12 mouse cellular contexts compared by ENCODE assay signal in genomic region chr9:103485606-103486005, GRCm38 (mm10). TPM values are rescaled to one million over a fixed set of nuclear protein-coding genes. Genes with fewer than 3 reads are reported as not detected.
DNase-seq lines count a peak whose midpoint lies in the region; ATAC-seq lines count a peak whose summit lies in the region.
"Had no signal": no experiment of that assay in that cellular context is flagged by ENCODE, and none has a peak within 500 bp of the region (broad histone marks: within the 10 kb centered on the region; RNA-seq: fewer than 3 reads in every experiment).

No protein-coding gene starts in this region.

- 22% methylated on average over 8 of the region's 8 CpGs for WGBS in heart, embryonic 11.5 days (ENCODE audit: insufficient replicate concordance)
- 14% methylated on average over 8 of the region's 8 CpGs for WGBS in limb, embryonic 13.5 days

- H3K4me2 ChIP-seq in heart, embryonic 11.5 days: peak overlapping the region; percentile 14; the same call in 1 of the 2 replicates
- no peak overlapping the region for H3K4me2 ChIP-seq in limb, embryonic 13.5 days (replicated peaks)
- H3K4me2 ChIP-seq: embryonic facial prominence, embryonic 12.5 days had no signal

- no peaks in the 10 kb centered on the region for H3K27me3 ChIP-seq in heart, embryonic 11.5 days (ENCODE audit: control insufficient read depth, insufficient read depth, low read length)
- no peaks in the 10 kb centered on the region for H3K27me3 ChIP-seq in limb, embryonic 13.5 days
- H3K27me3 ChIP-seq: embryonic facial prominence, embryonic 12.5 days had no signal

- peaks cover 41% of the 10 kb centered on the region for H3K4me1 ChIP-seq in heart, embryonic 11.5 days (ENCODE audit: control insufficient read depth, insufficient read depth, low read length)
- peaks cover 29% of the 10 kb centered on the region for H3K4me1 ChIP-seq in limb, embryonic 13.5 days

- H3K27ac ChIP-seq in heart, embryonic 11.5 days (ENCODE audit: low read depth, low read length): 0 out of 2 replicates have a peak overlapping the region, but pooled peaks have one; percentile 6
- H3K27ac ChIP-seq in limb, embryonic 13.5 days: peak overlapping the region; percentile 28; the same call in 1 of the 2 replicates

- H3K36me3 ChIP-seq in heart, embryonic 11.5 days (ENCODE audit: control insufficient read depth, insufficient read depth, low read length): 0 out of 2 replicates have a peak, but pooled peaks cover 4% of the 10 kb centered on the region
- no peaks in the 10 kb centered on the region for H3K36me3 ChIP-seq in limb, embryonic 13.5 days
- H3K36me3 ChIP-seq: embryonic facial prominence, embryonic 12.5 days had no signal

- no peak overlapping the region for H3K4me3 ChIP-seq in heart, embryonic 11.5 days (ENCODE audit: low read depth, low read length)
- no peak overlapping the region for H3K4me3 ChIP-seq in limb, embryonic 13.5 days
- H3K4me3 ChIP-seq: embryonic facial prominence, embryonic 12.5 days had no signal

- ATAC-seq in heart, embryonic 11.5 days (replicated peaks; ENCODE audit: insufficient number of reproducible peaks, low FRiP score, low TSS enrichment): no peak
- ATAC-seq in limb, embryonic 13.5 days (ENCODE audit: low FRiP score, low read depth): no peak

- H3K9ac ChIP-seq in heart, embryonic 11.5 days (ENCODE audit: low read depth, low read length): no peak overlapping the region
- H3K9ac ChIP-seq in limb, embryonic 13.5 days: no peak overlapping the region
- H3K9ac ChIP-seq: embryonic facial prominence, embryonic 12.5 days; forebrain, postnatal 0 days had no signal

- no peaks in the 10 kb centered on the region for H3K9me3 ChIP-seq in heart, embryonic 11.5 days (replicated peaks; ENCODE audit: control insufficient read depth, low read length)
- H3K9me3 ChIP-seq in limb, embryonic 13.5 days: no peaks in the 10 kb centered on the region
- H3K9me3 ChIP-seq: embryonic facial prominence, embryonic 12.5 days had no signal

- DNase-seq in heart, adult 18-20 months: no peak
- peak; percentile 32 for DNase-seq in lung, postnatal 10 days
- DNase-seq in lung, postnatal 25 days (ENCODE audit: low spot score): no peak
- peak; percentile 29 to 48 for DNase-seq in kidney, adult 8-10 months
- no peak for DNase-seq in ovary, adult 18-20 months (ENCODE audit: low spot score)
- no peak for DNase-seq in frontal cortex, postnatal 36 days (ENCODE audit: low spot score in 2 of 2)
- DNase-seq: cerebellum, adult 9-10 months; forebrain, postnatal 0 days; liver had no signal

RNA-seq across cellular contexts. Expression of gene Bfsp2, which starts 5.4 kb away (rescaled TPM):
- 0.25 and 0.60 TPM in 2 replicates for polyA plus RNA-seq in heart, embryonic 11.5 days (2014; fragmentation: Nextera tagmentation; extraction: Ambion mirVana)
- total RNA-seq in heart, adult 18-20 months (2021): 1 to 10 TPM in 1 of 2 experiments, under 1 TPM in 1; 0.84 to 1.2 TPM
- 2.3 and 2.8 TPM in 2 replicates for polyA plus RNA-seq in limb, embryonic 13.5 days (2015; fragmentation: Nextera tagmentation; extraction: Ambion mirVana)

Comparison
In these comparisons a context has a peak if more than half of its experiments do, and no peak if none do; other contexts are left out.
1. DNase-seq: peak in lung, postnatal 10 days (single experiment) and kidney, adult 8-10 months (2 of 2); none in heart, adult 18-20 months (0 of 2), lung, postnatal 25 days (single experiment), ovary, adult 18-20 months (single experiment) and frontal cortex, postnatal 36 days (0 of 2).